In genomic region chr6:66896119-66896920, GRCm38 (mm10) we compare ENCODE assay signal across 8 mouse cellular contexts. TPM values are rescaled to one million over a fixed set of nuclear protein-coding genes. Genes with fewer than 3 reads are reported as not detected.
A peak's percentile ranks its signal among the peaks of the same experiment; 100 is the strongest.
DNase-seq lines count a peak whose midpoint lies in the region; ATAC-seq and TF ChIP-seq lines count a peak whose summit lies in the region.

Gene Gng12, plus strand, starts transcription at chr6:66896397.

- H3K27me3 ChIP-seq in cerebellum, adult 2 months (ENCODE audit: control insufficient read depth, insufficient read depth, low read length), result no peaks in the 10 kb centered on the region
- H3K27me3 ChIP-seq in forebrain, postnatal 0 days (ENCODE audit: insufficient read depth, low read length), result no peaks in the 10 kb centered on the region
- no peaks in the 10 kb centered on the region for H3K27me3 ChIP-seq in lung, embryonic 14.5 days (ENCODE audit: insufficient read depth, low read length)
- no peaks in the 10 kb centered on the region for H3K27me3 ChIP-seq in thymus, adult 2 months (ENCODE audit: control insufficient read depth, insufficient read depth, low read length)

- peak; percentile 73 for DNase-seq in ES-CJ7 (ENCODE audit: low read depth, low spot score)
- peak; percentile 74 to 76 for DNase-seq in cerebellum, adult 2 months
- peak; percentile 60 for DNase-seq in forebrain, postnatal 0 days
- peak; percentile 92 to 93 for DNase-seq in heart, postnatal 36 days
- peak; percentile 76 to 81 for DNase-seq in layer of hippocampus, adult 2 months (ENCODE audit: low spot score in 2 of 2)
- peak; percentile 88 for DNase-seq in lung, embryonic 14.5 days
- peak; percentile 90 for DNase-seq in thymus, adult 2 months

- H3K4me1 ChIP-seq in cerebellum, adult 2 months (ENCODE audit: control insufficient read depth, insufficient read depth, low read length), result no peaks in the 10 kb centered on the region
- no peaks in the 10 kb centered on the region for H3K4me1 ChIP-seq in forebrain, postnatal 0 days (ENCODE audit: insufficient read depth)
- peaks cover 7% of the 10 kb centered on the region; the same call in 1 of the 2 replicates for H3K4me1 ChIP-seq in lung, embryonic 14.5 days (ENCODE audit: insufficient read depth)
- peaks cover 7% of the 10 kb centered on the region for H3K4me1 ChIP-seq in thymus, adult 2 months (replicated peaks; ENCODE audit: control insufficient read depth, insufficient read depth, low read length)

- H3K4me3 ChIP-seq in cerebellum, adult 2 months (replicated peaks; ENCODE audit: insufficient read depth, low read depth, low read length), result peak within 1 kb of the TSS; percentile 74
- H3K4me3 ChIP-seq in forebrain, postnatal 0 days (ENCODE audit: low read depth, low read length), result peak within 1 kb of the TSS; percentile 51
- H3K4me3 ChIP-seq in layer of hippocampus, adult 2 months, result peak within 1 kb of the TSS; percentile 80
- H3K4me3 ChIP-seq in lung, embryonic 14.5 days (ENCODE audit: low read depth, low read length), result peak within 1 kb of the TSS; percentile 78
- peak within 1 kb of the TSS; percentile 76 for H3K4me3 ChIP-seq in thymus, adult 2 months (ENCODE audit: control insufficient read depth, insufficient read depth, low read length)

- no peak for TF ChIP-seq POLR2A in cerebellum, adult 2 months (IDR thresholded peaks at IDR 0.05; ENCODE audit: borderline replicate concordance, insufficient read depth, low read length)
- TF ChIP-seq POLR2A in thymus, adult 2 months (IDR thresholded peaks at IDR 0.05; ENCODE audit: control insufficient read depth, extremely low read depth, insufficient read depth, low read length, poor library complexity), result peak; percentile 52; the same call in 1 of the 2 replicates

- H3K9ac ChIP-seq in forebrain, postnatal 0 days, result peak within 1 kb of the TSS; percentile 60
- H3K9ac ChIP-seq in lung, embryonic 14.5 days, result peak within 1 kb of the TSS; percentile 83

- intact Hi-C loops in heart, postnatal 36 days (cut with DNase I), result loop anchor here (2.0 to 10.0 kb wide), 7 partner anchors 46 to 372 kb away; partner anchors contain the start of genes Gadd45a and Mad2l1

- peak within 1 kb of the TSS; percentile 82 for H3K4me2 ChIP-seq in forebrain, postnatal 0 days (ENCODE audit: low read depth)
- H3K4me2 ChIP-seq in lung, embryonic 14.5 days, result peak within 1 kb of the TSS; percentile 85

- no peaks in the 10 kb centered on the region for H3K9me3 ChIP-seq in forebrain, postnatal 0 days (ENCODE audit: low read length)
- no peaks in the 10 kb centered on the region for H3K9me3 ChIP-seq in lung, embryonic 14.5 days (ENCODE audit: low read depth, low read length)

- no peak for TF ChIP-seq CTCF in cerebellum, adult 2 months (IDR thresholded peaks at IDR 0.05; ENCODE audit: borderline replicate concordance, insufficient read depth, low read depth, low read length)
- peak; percentile 28; the same call in 1 of the 2 replicates for TF ChIP-seq CTCF in forebrain, postnatal 0 days (IDR thresholded peaks at IDR 0.05; ENCODE audit: low read depth)
- TF ChIP-seq CTCF in layer of hippocampus, adult 2 months (conservative IDR thresholded peaks at IDR 0.05), result peak; percentile 56
- TF ChIP-seq CTCF in lung, embryonic 14.5 days (IDR thresholded peaks at IDR 0.05; ENCODE audit: low read depth), result no peak
- TF ChIP-seq CTCF in thymus, adult 2 months (IDR thresholded peaks at IDR 0.05; ENCODE audit: borderline replicate concordance, control insufficient read depth, extremely low read depth, insufficient read depth, low read length, poor library complexity), result peak; percentile 53; the same call in 1 of the 2 replicates

- H3K27ac ChIP-seq in cerebellum, adult 2 months (ENCODE audit: insufficient read depth, low read length), result no peak within 1 kb of the TSS
- peak within 1 kb of the TSS; percentile 40; the same call in 1 of the 2 replicates for H3K27ac ChIP-seq in forebrain, postnatal 0 days (ENCODE audit: low read depth, low read length)
- peak within 1 kb of the TSS; percentile 86 for H3K27ac ChIP-seq in layer of hippocampus, adult 2 months
- peak within 1 kb of the TSS; percentile 83 for H3K27ac ChIP-seq in lung, embryonic 14.5 days (ENCODE audit: low read depth)
- H3K27ac ChIP-seq in thymus, adult 2 months (ENCODE audit: control insufficient read depth, insufficient read depth, low read length), result no peak within 1 kb of the TSS

- no peaks in the 10 kb centered on the region for H3K36me3 ChIP-seq in forebrain, postnatal 0 days (ENCODE audit: insufficient read depth)
- no peaks in the 10 kb centered on the region for H3K36me3 ChIP-seq in lung, embryonic 14.5 days (ENCODE audit: insufficient read depth)
- no peaks in the 10 kb centered on the region for H3K36me3 ChIP-seq in thymus, adult 2 months (ENCODE audit: control insufficient read depth, insufficient read depth, low read length)

- ATAC-seq in forebrain, postnatal 0 days, result peak; percentile 84
- ATAC-seq in lung, embryonic 14.5 days (ENCODE audit: insufficient read depth), result peak; percentile 94
- peak; percentile 54 for ATAC-seq in neutrophil, adult 5-6 weeks (ENCODE audit: extremely low read depth, insufficient number of reproducible peaks, low FRiP score, poor library complexity, severe bottlenecking)

- under 1% methylated on average over 94 of the region's 98 CpGs for WGBS in cerebellum, adult 2 months
- WGBS in forebrain, postnatal 0 days, result under 1% methylated on average over 71 of the region's 98 CpGs
- WGBS in lung, embryonic 14.5 days, result under 1% methylated on average over 86 of the region's 98 CpGs
- under 1% methylated on average over 94 of the region's 98 CpGs for WGBS in thymus, adult 2 months

RNA-seq across cellular contexts. Expression of gene Gng12, which starts in this region (rescaled TPM):
- polyA plus RNA-seq in cerebellum, adult 2 months (2012; rRNA removed), result 38.1 and 40.1 TPM in 2 replicates
- 23.5 and 27.8 TPM in 2 replicates for total RNA-seq in forebrain, postnatal 0 days (2014; rRNA removed)
- polyA plus RNA-seq in forebrain, postnatal 0 days (2015; fragmentation: Nextera tagmentation; extraction: Ambion mirVana), result 40.5 and 52.0 TPM in 2 replicates
- 10 to 100 TPM; 37.8 to 44.7 TPM for total RNA-seq in heart, postnatal 36 days (2021)
- 10 to 100 TPM; 61.8 to 62.6 TPM for total RNA-seq in layer of hippocampus, adult 2 months (2021)
- 119 and 131 TPM in 2 replicates for polyA plus RNA-seq in lung, embryonic 14.5 days (2014; fragmentation: Nextera tagmentation; extraction: Ambion mirVana)
- 30.7 and 49.5 TPM in 2 replicates for total RNA-seq in neutrophil, adult 5-6 weeks (2017)
- 8.0 and 10.8 TPM in 2 replicates for polyA plus RNA-seq in thymus, adult 2 months (2012; rRNA removed)

Comparison
In these comparisons a context has a peak if more than half of its experiments do, and no peak if none do; other contexts are left out.
1. H3K27ac ChIP-seq: peak in forebrain, postnatal 0 days (single experiment), layer of hippocampus, adult 2 months (single experiment) and lung, embryonic 14.5 days (single experiment); none in cerebellum, adult 2 months (single experiment) and thymus, adult 2 months (single experiment).
2. CTCF ChIP-seq: peak in forebrain, postnatal 0 days (single experiment), layer of hippocampus, adult 2 months (single experiment) and thymus, adult 2 months (single experiment); none in cerebellum, adult 2 months (single experiment) and lung, embryonic 14.5 days (single experiment).
3. Peak in every context shown above with its lines, with median percentiles within 50 percentile points of each other: DNase-seq, H3K4me3 ChIP-seq and ATAC-seq.